Mouse (Mus musculus): ENCODE measurements around the gene Negr1. TPM values are rescaled to one million over a fixed set of nuclear protein-coding genes. Genes with fewer than 3 reads are reported as not detected.

Gene Negr1
- polyA plus RNA-seq (2017; shearing (Covaris generic)) = not detected

GRCm38 (mm10) chr3:156561524-156562423 lies at the start of gene Negr1:
Gene Negr1 (plus strand): TSS chr3:156561794.

All from activated CD4-positive, CD25-positive, alpha-beta regulatory T cell, adult 9 weeks (primary cell).